Mouse (Mus musculus) heart, postnatal 25 days (tissue): ENCODE data around the gene Barhl1. TPM values are rescaled to one million over a fixed set of nuclear protein-coding genes. Genes with fewer than 3 reads are reported as not detected.

ENCODE experiments used
- DNase-seq: peaks from one replicate; pipeline ENCODE4 v3.0.0; 2022; ENCODE audit warnings: low spot score
- intact Hi-C: fragments of 180-260 bp; cut with DNase I; formaldehyde crosslinking; loops from one replicate; pipeline ENCODE4 v1.15.1; 2025
- total RNA-seq, 2 experiments: library from RNA; stranded (reverse); gene quantifications; 2 replicates each; pipeline ENCODE4 v1.2.3; 2021

The Barhl1 gene
- total RNA-seq, 2 experiments from 2014 or later: not detected

DNA sequence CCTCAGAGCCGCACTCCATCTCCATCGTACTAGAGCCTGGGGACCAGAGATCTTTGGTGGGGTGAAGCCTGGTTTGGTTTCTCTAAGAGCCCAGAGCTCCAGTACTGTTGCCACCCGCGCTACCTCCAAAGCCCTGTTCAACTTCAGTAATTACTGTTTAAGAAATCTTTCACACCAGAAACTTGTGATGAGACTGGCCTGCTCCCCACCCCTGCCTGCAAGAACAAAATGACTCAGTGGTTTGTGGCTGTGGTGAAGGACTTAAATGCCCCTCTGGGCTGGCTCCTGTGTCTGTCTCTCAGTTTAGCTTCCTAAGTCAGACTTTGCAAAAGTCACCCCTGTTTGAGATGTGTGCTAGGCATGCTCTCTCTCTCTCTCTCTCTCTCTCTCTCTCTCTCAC lies 3.5 kb downstream of the Barhl1 start:
- intact Hi-C loops: loop anchor here (1.0 kb wide), 1 partner anchor 12 kb away; no protein-coding TSS in a partner anchor
- no peak for DNase-seq

DNA sequence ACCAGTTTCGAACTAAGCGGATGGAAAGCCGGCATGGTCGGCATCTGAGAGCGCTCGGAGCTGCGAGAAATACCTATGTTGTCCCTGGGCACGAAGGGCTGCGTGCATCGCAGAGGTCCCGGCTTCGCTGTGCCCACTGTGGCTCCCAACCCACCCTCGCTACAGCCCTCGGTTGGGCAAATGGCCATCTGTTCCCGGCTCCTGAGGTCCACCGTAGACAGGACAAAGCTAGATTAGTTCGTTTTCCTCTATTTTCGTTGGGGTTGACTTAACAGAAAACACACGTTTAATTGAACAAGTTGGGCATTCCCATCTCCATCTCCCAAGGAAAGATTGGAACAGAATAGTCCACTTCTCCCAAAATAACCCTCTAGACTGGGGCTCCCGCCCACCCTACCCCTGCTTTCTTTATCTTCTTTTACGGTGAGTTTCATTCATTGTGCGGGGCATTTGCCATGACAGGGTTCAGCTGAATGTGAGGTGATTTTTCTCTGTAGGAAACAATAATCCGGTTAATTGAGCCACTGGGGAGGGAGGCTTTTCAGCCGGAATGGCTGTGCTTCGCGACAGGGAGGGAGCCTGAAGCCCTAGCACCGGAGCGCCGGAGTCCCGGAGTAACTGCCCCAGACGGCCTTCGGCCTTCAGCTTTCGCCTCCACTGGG lies 4.3 kb downstream of the Barhl1 start:
- no peak for DNase-seq
- intact Hi-C loops: no loop called here

DNA sequence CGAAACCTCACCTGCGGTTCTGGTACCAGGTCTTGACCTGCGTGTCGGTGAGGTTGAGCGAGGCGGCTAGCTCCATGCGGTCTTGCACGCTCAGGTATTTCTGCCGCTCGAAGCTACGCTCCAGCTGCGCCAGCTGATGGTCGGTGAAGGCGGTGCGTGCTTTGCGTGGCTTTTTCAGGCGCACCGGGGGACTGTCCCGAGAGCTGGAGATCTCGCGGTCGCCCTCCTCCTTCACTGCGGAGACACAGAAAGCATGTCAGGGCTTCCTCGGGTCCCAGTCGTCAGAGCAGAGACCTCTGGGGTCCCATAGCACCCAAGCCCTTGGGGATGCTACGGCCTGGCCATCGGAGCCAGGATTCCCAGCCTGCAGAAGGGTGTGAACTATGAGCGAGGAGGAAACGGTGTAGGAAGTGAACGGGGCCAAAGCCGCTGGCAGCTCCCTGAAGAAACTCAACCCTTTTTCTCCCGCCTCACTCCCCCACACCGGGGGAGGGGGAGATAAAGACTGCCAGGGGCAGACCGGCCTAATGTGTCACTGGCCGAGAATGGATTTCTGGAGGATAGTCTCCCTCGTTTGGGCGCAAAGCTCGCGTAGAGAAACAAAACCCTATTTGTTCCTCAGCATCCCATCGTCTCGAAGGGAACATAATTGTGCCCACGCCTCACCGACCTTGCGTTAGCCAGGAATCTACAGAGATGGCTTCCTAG lies 5.0 kb downstream of the Barhl1 start:
- intact Hi-C loops: no loop called here
- DNase-seq: no peak

DNA sequence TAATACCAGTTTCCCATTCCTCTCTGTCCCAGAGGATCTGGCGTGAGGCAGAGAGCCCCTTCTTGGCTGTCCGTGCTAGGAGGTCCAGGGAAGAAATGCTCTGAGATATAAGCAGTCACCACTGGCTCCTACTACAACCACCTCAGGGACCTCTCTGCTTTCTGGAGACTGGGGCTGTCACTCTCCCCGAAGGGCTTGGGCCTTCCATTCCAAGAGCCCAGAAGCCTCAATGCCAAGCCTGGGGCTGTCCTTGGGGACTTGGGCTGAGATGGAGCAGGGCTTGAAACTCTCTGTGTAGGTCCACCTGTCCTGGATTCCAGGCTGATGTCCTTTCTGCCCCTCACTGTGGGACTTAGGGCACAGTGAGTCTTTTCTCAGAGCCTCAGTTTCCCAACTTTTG lies 5.6 kb downstream of the Barhl1 start:
- DNase-seq: no peak
- intact Hi-C loops: no loop called here

DNA sequence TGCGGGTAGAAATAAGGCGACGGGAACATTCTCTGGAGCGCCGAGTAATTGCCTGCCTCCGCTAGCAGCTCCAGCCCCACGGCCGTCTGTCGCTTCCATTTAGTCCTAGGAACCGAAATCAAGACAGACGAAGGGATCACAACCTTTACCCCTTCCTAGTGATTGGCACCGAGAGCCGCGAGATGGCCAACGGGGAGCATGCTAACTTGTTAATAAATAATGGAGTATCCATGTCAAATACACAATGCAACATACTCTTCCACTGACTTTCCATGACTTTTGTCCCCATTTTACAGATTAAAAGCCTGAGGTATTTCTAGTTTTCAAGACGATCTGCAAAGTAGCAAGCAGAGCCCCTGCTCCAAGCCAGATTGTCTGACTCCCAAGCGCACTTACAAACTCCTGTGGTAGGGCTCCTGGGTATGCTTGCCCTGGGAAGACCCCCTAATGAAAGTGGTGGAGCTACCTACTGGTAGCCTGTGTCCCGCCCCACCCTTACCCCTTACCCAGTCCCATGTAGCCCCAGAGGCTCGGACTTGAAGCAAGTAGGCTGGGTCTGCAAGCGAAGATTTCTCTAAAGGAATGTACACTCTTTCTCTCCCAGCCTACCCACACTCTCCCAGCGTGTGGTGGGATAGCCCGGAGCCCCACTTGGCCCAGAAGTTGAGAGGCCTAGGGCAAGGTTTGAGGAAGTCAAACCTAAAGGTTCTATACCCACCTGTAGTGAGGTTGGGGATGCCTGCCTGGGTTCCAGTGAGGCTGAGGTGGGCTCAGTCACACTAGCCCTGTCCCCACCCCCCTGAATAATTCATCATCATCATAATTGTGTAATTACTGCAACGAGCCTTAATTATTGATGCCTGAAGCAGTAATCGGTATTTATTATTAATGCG lies 6.4 kb downstream of the Barhl1 start:
- intact Hi-C loops: no loop called here

DNA sequence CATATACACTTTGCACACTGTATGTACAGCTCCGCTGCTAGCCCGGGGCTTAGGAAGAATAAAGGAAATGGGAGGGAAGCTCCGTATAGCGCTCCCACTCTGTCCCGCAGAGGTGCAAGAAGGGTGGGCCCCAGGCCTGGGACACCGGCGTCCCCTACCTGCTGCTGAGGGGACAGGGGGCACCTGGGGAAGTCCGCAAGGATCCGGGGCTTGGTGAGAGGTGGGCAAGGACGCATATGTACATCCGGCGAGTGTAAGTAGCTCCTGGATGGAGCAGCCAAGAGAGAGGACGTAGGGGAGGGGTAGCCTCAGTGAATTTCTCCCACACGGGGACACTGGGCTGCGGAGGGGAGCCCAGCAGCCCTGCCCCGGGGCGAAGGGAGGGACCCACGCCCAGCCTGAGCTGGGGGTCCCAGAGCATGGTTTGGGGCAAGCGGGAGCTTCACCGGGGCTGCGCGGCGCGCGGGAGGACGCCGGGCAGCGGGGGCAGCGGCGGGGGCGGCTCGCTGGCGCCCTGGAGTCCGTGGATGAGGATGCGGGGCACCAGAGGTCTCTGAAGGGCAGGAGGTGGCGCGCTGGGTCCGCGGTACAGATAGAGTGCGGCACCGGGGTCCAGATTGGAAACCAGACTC lies 7.2 kb downstream of the Barhl1 start:
- intact Hi-C loops: no loop called here
- DNase-seq: no peak

More for the DNA sequence above, 6.4 kb downstream of the Barhl1 start:
- DNase-seq: no peak

DNA sequence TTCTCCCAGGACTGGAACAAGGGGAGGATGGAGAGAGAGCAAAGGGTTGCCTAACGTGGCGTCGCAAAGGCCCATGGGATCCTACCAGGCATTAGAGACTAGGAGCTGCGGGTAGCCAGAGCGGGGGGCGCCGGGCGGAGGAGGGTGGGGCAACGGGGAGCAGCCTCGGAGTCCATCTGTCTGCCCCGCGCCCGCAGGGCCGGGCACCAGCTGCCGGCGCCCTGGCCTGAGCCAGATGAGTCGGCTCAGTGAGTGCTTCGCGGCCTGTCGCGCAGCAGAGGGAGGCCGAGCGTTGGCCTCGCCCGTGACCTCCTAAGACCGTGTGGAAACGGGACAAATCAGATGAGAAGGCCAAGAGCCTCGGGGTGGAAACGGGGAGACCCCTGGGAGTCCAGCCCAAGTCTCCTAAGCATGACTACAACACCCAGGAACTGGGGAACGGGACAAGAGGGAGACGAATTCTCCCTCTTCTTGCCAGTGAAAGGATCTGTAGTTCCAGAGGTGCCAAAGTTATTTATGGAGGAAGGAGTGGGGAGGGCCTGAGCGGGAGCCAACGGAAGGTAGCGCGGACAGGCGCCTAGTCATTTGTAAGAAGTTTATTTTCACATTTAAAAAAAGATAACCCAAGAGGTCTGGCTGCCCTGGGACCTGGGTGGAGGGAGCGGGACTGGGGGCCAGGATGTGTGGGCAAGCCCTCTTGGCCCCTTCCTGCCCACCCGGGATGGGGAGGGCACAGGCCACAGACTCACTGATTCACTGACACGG lies 7.9 kb downstream of the Barhl1 start:
- no peak for DNase-seq
- intact Hi-C loops: no loop called here

DNA sequence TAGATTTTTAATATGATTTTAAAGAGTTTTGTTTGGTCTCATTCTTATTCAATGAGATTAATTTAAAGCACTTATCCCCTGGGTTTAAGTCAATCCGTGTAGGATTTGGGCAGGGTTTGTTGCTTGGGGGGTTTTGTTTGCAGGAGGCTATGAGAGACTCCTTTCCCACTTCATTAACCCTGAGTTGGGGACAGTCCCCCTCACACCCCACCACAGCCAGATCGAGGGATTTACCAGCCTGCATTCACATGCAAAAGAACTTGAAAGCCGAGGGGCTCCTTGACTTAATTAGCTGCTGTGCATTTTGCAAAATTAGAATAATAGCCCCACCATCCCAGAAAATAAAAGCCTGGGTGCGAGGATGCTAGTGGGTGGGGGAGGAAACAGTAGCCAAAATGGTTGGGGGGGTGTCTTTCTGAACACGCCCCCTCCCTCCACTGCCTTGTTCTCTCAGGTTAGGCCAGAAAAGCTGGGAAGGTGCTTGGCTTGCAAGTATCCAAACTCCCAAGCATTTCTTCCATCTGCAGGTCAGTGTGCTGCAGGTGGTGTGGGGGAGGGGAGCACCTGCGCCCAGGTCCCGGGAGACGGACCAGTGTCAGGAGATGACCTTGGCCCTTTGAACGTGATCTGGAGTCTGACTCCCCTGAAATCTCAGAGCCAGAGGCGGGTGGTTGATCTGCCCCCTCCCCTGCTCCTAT lies 8.6 kb downstream of the Barhl1 start:
- no peak for DNase-seq
- intact Hi-C loops: no loop called here

DNA sequence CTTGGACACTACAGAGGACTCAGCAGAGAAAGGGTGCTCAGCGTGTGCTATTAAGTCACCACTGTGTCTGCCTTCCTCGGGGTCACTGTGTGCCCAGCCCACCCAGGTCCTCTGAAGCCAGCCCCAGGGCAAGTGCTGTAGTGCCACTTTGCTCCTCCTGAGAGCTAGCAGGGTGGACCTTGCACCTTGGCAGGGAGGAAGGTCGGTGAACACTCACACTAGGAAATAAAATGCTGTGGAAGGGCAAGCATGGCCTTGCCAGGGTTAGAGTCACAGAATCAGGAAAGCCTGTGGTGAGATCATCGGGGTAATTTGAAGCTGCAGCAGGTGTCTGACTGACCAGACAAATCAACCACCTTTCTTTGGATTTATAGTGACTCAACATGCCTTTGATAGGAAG lies 10.9 kb downstream of the Barhl1 start:
- intact Hi-C loops: no loop called here
- DNase-seq: no peak

DNA sequence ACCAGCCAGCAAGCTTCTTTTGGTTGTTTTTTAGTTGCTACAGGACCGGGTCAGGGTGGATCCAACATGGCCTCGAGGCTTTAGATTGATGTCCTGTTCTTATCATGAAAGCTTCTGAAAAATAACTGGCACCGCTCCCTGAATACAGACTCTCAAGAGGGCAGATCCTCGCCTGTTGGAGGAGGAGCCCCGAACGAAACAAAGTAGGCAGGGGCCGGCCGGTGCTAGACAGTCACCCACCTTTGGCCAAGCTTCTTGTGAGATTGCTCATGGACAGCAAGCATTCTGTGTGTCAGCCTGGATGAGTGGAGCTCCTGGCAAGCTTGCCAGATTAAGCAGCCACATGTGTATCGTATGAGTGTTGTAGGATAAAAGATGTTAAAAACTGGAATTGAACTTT lies 11.7 kb downstream of the Barhl1 start:
- intact Hi-C loops: no loop called here
- DNase-seq: no peak

DNA sequence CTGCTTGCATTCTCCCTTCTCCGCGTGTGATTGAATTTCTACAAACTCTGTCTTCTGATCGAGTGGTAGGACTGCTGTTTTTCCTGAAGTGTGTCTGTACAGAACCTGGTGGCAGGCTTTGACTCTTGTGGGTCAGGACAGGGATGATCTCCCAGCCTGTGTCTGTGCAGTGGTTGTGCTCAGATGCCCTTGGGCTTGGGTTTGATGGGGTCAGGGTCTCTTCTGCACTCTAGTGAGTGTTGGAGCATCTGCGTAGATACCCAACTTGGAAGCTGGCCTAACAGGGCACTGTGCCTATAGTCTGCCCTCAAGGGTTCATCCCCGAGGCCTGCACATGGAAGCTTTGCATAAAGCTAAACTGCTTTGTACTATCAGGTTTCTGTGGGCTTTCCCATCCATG lies 12.6 kb downstream of the Barhl1 start:
- intact Hi-C loops: no loop called here
- DNase-seq: no peak

DNA sequence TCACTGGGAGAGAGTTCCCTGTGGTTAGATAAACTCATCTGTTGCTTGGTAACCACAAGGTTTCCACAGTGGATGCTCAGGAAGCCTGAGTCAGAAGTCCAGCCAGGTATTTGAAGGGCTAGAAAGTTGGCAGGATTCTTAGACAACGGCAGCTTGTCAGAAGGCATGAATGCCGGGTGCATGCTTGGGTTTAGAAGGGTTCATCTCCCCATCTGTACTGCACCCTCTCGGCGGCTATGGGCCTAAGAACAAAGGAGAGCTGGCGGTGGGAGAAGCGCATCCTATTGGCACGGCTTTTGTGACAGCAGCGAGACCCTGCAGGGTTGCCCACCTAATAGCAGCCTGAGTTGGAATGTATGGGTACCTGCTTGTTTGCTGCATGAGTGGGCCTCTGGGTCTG lies 14.2 kb downstream of the Barhl1 start:
- DNase-seq: no peak
- intact Hi-C loops: no loop called here

DNA sequence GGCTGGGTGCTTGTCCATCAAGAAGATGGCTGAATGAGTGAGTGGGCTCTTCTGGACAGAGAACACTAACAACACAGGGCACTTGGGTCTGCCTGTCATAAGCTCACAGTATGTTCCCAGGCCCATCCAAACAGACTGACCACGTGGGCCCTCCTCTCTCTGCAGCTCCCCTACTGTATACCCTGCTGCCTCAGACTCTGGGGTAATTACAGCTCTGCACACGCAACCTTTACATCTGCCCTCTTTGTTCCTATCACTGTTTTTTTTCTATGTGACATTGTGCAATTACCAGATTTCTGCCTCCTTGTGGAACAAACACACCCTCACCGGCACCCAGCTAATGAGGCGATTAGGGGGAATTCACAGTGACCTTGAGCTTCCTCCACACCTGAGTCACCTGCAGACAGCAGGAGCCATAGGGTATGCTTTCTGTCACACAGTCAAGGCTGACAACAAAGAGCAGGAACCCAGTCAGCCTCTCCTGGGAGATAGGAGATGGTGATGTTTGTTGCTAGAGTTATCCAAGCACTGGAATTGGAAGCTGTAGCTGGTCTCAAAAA lies 19.0 kb downstream of the Barhl1 start:
- intact Hi-C loops: no loop called here
- no peak for DNase-seq

DNA sequence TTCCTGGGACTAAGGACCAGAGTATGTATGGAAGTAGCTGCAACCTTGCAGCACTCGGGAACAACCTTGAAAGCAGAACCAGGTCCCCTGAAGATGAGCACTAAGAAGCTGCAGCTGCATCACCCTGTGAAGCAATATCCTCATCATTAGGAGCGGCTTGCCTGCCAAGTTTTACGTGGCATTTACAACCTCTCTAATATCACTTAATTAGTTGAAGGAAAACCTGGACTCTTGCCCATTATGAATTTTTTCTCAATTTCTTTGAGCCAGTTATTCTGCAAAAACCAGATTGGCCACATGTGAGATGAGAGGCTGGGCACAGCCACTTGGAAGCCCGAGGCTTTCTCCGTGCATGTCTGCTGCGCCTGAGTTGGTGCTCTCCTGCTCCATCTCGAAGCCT lies 20.6 kb downstream of the Barhl1 start:
- DNase-seq: no peak
- intact Hi-C loops: no loop called here

DNA sequence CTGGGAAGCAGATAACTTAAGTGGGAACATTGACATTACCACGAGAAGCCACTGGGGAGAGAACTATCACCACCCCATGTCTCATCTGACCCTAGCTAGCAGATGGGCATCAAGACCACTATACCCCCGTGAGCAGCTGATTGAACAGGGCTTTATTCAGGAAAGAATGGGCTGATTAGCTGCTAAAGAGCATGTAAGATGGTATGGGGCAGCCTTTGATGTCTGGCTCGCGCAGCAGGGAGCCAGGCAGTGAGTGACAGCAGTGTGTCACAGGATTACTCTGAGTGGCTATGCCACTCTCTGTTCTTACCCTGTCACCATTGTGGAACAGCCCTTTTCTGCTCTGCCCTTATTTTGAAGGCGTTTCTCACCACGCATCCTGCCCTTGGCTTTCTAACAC lies 22.9 kb downstream of the Barhl1 start:
- DNase-seq: no peak
- intact Hi-C loops: no loop called here

DNA sequence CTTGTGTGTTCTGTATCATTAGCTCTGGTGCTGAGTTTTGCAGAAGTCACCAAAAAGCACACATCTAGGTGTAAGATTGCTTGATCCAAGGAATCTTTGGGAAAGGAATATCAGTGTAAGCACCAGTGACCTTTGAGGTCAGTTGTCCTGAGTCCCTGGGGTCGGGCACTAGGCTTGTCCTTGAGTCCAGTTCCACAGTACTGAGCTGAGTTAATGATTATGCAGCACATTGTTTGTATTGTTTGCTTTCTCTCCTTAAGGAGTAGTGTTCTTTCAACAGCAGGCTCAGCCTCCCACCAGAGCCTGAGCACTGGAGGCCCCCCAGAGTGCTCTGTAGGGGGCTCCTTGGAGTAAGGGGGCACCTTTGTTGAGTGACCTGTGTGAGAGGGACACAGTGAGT lies 23.7 kb downstream of the Barhl1 start:
- DNase-seq: no peak
- intact Hi-C loops: no loop called here

DNA sequence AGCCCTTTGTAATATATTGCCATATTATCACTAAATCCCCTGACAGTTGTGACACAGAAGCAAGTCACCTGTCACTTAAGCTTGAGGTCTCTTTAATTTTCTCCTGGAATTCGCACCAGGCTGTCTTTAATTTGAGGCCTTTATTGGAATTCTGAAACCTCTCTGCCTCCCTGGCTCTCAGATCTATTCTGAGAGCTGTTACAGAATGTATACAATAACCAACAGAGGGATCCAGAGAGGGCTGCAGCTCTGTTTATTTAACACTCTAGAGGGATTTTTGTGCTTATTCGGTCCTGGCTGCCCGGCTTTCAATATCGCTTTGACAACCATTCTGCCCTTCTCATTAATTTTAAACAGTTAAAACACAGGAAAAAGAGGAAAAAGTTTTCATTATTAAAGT lies 31.6 kb downstream of the Barhl1 start:
- intact Hi-C loops: no loop called here
- DNase-seq: no peak

DNA sequence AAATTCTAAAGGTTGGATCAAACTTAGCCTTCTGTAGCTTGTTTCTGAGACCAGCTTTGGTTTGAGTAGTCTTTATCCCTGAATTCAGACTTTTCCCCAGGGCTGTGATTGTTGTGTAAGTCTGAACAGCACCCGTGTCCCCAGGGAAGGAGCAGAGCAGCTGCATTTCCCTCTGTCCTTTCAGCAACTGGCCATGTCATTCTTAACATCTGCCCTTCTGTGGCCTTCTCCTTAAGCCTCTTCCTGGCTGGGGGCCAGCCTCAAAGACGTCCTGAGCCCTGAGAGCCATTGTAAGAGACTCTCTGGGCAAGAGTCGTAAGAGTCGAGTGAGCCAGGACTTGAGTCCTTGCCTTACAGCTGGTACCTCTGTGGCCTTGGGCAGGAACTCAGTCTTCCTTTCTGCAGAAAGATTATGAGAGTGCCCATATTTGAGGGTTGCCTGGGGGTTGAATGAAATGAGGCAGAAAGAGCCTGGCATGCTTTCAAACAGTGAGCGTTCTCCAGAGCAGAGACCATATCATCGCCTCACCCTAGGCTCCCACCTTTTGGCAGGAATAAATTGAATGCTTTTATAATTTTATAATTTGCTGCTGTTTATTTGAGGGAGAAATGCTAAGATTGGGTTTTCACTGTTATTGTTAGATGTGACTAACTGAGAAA lies 33.5 kb downstream of the Barhl1 start:
- intact Hi-C loops: no loop called here
- no peak for DNase-seq
